36 mouse cellular contexts compared by ENCODE assay signal in the genomic region with DNA sequence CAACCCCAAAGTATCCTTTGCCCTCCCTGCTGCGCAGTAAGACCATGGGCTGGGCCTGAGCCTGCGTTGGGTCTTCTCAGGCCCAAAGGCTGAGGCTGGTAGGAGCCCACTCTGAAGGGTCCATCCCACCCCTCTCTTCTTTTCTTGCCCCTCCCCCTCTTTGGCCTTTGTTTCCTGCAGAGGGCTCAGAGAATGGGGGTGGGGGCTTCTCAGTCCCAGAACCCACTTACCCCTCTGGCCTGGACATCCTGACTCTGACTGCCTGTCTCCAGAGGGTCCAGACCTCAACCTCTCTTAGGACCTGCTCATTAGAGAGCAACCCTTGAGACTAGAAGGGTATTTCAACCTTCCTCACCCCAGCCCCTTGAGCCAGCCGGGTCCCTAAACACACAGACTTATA. TPM values are rescaled to one million over a fixed set of nuclear protein-coding genes. Genes with fewer than 3 reads are reported as not detected.
DNase-seq lines count a peak whose midpoint lies in the region; ATAC-seq lines count a peak whose summit lies in the region.
"Had no signal": no experiment of that assay in that cellular context is flagged by ENCODE, and none has a peak within 500 bp of the region (broad histone marks: within the 10 kb centered on the region; RNA-seq: fewer than 3 reads in every experiment).

No protein-coding gene starts in this region.

- intact Hi-C loops in heart, postnatal 10 days (cut with DNase I): no loop called here

- 0 out of 2 replicates have a peak, but pooled peaks cover 3% of the 10 kb centered on the region for H3K4me1 ChIP-seq in neural tube, embryonic 11.5 days (ENCODE audit: control insufficient read depth, insufficient read depth, low read length)
- peaks cover 28% of the 10 kb centered on the region for H3K4me1 ChIP-seq in neural tube, embryonic 15.5 days
- peaks cover 16% of the 10 kb centered on the region for H3K4me1 ChIP-seq in embryonic facial prominence, embryonic 12.5 days
- H3K4me1 ChIP-seq in embryonic facial prominence, embryonic 15.5 days: peaks cover 29% of the 10 kb centered on the region

- peaks cover 100% of the 10 kb centered on the region for H3K27me3 ChIP-seq in neural tube, embryonic 11.5 days (ENCODE audit: control insufficient read depth, insufficient read depth, low read length)
- peaks cover 100% of the 10 kb centered on the region for H3K27me3 ChIP-seq in neural tube, embryonic 15.5 days (replicated peaks)
- H3K27me3 ChIP-seq in embryonic facial prominence, embryonic 12.5 days: peaks cover 100% of the 10 kb centered on the region
- peaks cover 100% of the 10 kb centered on the region for H3K27me3 ChIP-seq in embryonic facial prominence, embryonic 15.5 days

- no peaks in the 10 kb centered on the region for H3K9me3 ChIP-seq in neural tube, embryonic 11.5 days (ENCODE audit: control insufficient read depth, low read length)
- H3K9me3 ChIP-seq in neural tube, embryonic 15.5 days (replicated peaks): no peaks in the 10 kb centered on the region
- H3K9me3 ChIP-seq in embryonic facial prominence, embryonic 12.5 days: no peaks in the 10 kb centered on the region
- H3K9me3 ChIP-seq in embryonic facial prominence, embryonic 15.5 days (replicated peaks): no peaks in the 10 kb centered on the region
- H3K9me3 ChIP-seq: lung, embryonic 15.5 days; midbrain, embryonic 13.5 days had no signal

- no peaks in the 10 kb centered on the region for H3K36me3 ChIP-seq in neural tube, embryonic 11.5 days (ENCODE audit: control insufficient read depth, insufficient read depth, low read length)
- H3K36me3 ChIP-seq in neural tube, embryonic 15.5 days: no peaks in the 10 kb centered on the region
- H3K36me3 ChIP-seq in embryonic facial prominence, embryonic 12.5 days: no peaks in the 10 kb centered on the region
- H3K36me3 ChIP-seq in embryonic facial prominence, embryonic 15.5 days: no peaks in the 10 kb centered on the region
- H3K36me3 ChIP-seq: limb, embryonic 12.5 days; lung, embryonic 15.5 days; midbrain, embryonic 13.5 days had no signal

- H3K9ac ChIP-seq in neural tube, embryonic 11.5 days (ENCODE audit: low read length): no peak overlapping the region
- H3K9ac ChIP-seq in neural tube, embryonic 15.5 days (replicated peaks): no peak overlapping the region
- peak overlapping the region; percentile 46; the same call in 1 of the 2 replicates for H3K9ac ChIP-seq in embryonic facial prominence, embryonic 12.5 days
- H3K9ac ChIP-seq in embryonic facial prominence, embryonic 15.5 days: no peak overlapping the region
- H3K9ac ChIP-seq: hindbrain, embryonic 14.5 days; lung, embryonic 15.5 days; midbrain, embryonic 13.5 days had no signal

- ATAC-seq in neural tube, embryonic 11.5 days (ENCODE audit: insufficient read depth, low FRiP score, low TSS enrichment): no peak
- ATAC-seq in neural tube, embryonic 15.5 days (ENCODE audit: low FRiP score): no peak
- no peak for ATAC-seq in embryonic facial prominence, embryonic 12.5 days (ENCODE audit: insufficient number of reproducible peaks, insufficient read depth, low FRiP score, low TSS enrichment)
- no peak for ATAC-seq in embryonic facial prominence, embryonic 15.5 days (ENCODE audit: insufficient number of reproducible peaks, low FRiP score, low TSS enrichment, low read depth)
- ATAC-seq: intestine, postnatal 0 days; midbrain, embryonic 13.5 days had no signal

- no peak overlapping the region for H3K27ac ChIP-seq in neural tube, embryonic 11.5 days (ENCODE audit: low read depth, low read length)
- H3K27ac ChIP-seq in neural tube, embryonic 15.5 days (replicated peaks): no peak overlapping the region
- H3K27ac ChIP-seq in embryonic facial prominence, embryonic 12.5 days: no peak overlapping the region
- H3K27ac ChIP-seq in embryonic facial prominence, embryonic 15.5 days (replicated peaks): no peak overlapping the region
- H3K27ac ChIP-seq: hindbrain, embryonic 14.5 days; limb, embryonic 12.5 days; lung, embryonic 15.5 days; midbrain, embryonic 13.5 days; stomach, postnatal 0 days had no signal

- peak overlapping the region; percentile 47; the same call in 1 of the 2 replicates for H3K4me3 ChIP-seq in neural tube, embryonic 11.5 days (ENCODE audit: low read depth, low read length)
- H3K4me3 ChIP-seq in neural tube, embryonic 15.5 days (replicated peaks): no peak overlapping the region
- H3K4me3 ChIP-seq in embryonic facial prominence, embryonic 12.5 days: peak overlapping the region; percentile 51
- peak overlapping the region; percentile 55; the same call in 1 of the 2 replicates for H3K4me3 ChIP-seq in embryonic facial prominence, embryonic 15.5 days (replicated peaks)
- H3K4me3 ChIP-seq: megakaryocyte, embryonic 14.5 days had no signal

- no peak overlapping the region for H3K4me2 ChIP-seq in neural tube, embryonic 11.5 days (ENCODE audit: low read depth)
- no peak overlapping the region for H3K4me2 ChIP-seq in neural tube, embryonic 15.5 days
- 0 out of 2 replicates have a peak overlapping the region, but pooled peaks have one; percentile 5 for H3K4me2 ChIP-seq in embryonic facial prominence, embryonic 12.5 days (replicated peaks)
- H3K4me2 ChIP-seq in embryonic facial prominence, embryonic 15.5 days (replicated peaks): no peak overlapping the region
- H3K4me2 ChIP-seq: hindbrain, embryonic 14.5 days had no signal

- WGBS in neural tube, embryonic 11.5 days: 11% methylated on average over 3 of the region's 3 CpGs
- 5% methylated on average over 3 of the region's 3 CpGs for WGBS in neural tube, embryonic 15.5 days
- 10% methylated on average over 3 of the region's 3 CpGs for WGBS in embryonic facial prominence, embryonic 12.5 days
- 28% methylated on average over 3 of the region's 3 CpGs for WGBS in embryonic facial prominence, embryonic 15.5 days

- DNase-seq in neural tube, embryonic 11.5 days (ENCODE audit: low spot score): no peak
- DNase-seq in right cerebral cortex, postnatal 10 days (ENCODE audit: low spot score in 2 of 2): no peak
- DNase-seq in heart, postnatal 10 days: no peak
- DNase-seq: adrenal gland, postnatal 25 days; B cell, adult 2 months; cerebellum, adult 11-12 months; cerebellum, adult 9-11 months; gastrocnemius, postnatal 14 days; heart, postnatal 36 days; kidney, postnatal 25 days; lung, postnatal 4 days; right cerebral cortex, postnatal 4 days had no signal

RNA-seq across cellular contexts. Expression of a gene that starts 1.0 kb away (rescaled TPM):
- 7.3 and 8.5 TPM in 2 replicates for polyA plus RNA-seq in neural tube, embryonic 11.5 days (2014; fragmentation: Nextera tagmentation; extraction: Ambion mirVana)
- polyA plus RNA-seq in neural tube, embryonic 15.5 days (2015; fragmentation: Nextera tagmentation; extraction: Ambion mirVana): 0.73 and 1.4 TPM in 2 replicates
- polyA plus RNA-seq in embryonic facial prominence, embryonic 12.5 days (2016; fragmentation: Nextera tagmentation; extraction: Ambion mirVana): 11.1 and 17.3 TPM in 2 replicates
- polyA plus RNA-seq in embryonic facial prominence, embryonic 15.5 days (2015; fragmentation: Nextera tagmentation; extraction: Ambion mirVana): 1.2 and 1.7 TPM in 2 replicates
- total RNA-seq in heart, postnatal 10 days (2021): not detected
- total RNA-seq: adrenal gland, adult 18-20 months; adrenal gland, postnatal 25 days; gastrocnemius, postnatal 14 days; granulocyte monocyte progenitor cell, adult 5-6 weeks; heart, postnatal 36 days; layer of hippocampus, adult 18-20 months; layer of hippocampus, postnatal 10 days; left cerebral cortex, adult 18-20 months; left cerebral cortex, postnatal 14 days; liver, adult 2 months; monocyte, adult 5-6 weeks had no signal
- polyA plus RNA-seq: cortical plate, adult 2 months; forebrain, embryonic 14.5 days; heart, embryonic 14.5 days; hindbrain, embryonic 14.5 days; intestine, postnatal 0 days; kidney, embryonic 14.5 days; liver, adult 2 months; liver, embryonic 16.5 days; midbrain, embryonic 13.5 days; spleen, adult 2 months; stomach, postnatal 0 days had no signal
